Mouse (Mus musculus) Patski (cell line): ENCODE data around the gene Rhebl1. TPM values are rescaled to one million over a fixed set of nuclear protein-coding genes. Genes with fewer than 3 reads are reported as not detected.
A peak's percentile ranks its signal among the peaks of the same experiment; 100 is the strongest.

Experiments used
- ATAC-seq: fragments of 100-300 bp; one replicate; pipeline ENCODE4 v1.8.0; 2021
- CTCF ChIA-PET: fragments of 350-600 bp; sonication (Branson Sonifier 250); formaldehyde crosslinking; loops from one replicate; lab custom pipeline; 2022; ENCODE audit warnings: inconsistent platforms; lab: Charles Lee
- POLR2A ChIA-PET: fragments of 350-600 bp; sonication (Branson Sonifier 250); formaldehyde crosslinking; loops from one replicate; lab custom pipeline; 2022; ENCODE audit warnings: antibody characterized with exemption, inconsistent platforms; lab: Charles Lee
- DNase-seq: peaks from one replicate; pipeline ENCODE4 v3.0.0-alpha.2; 2011; ENCODE audit warnings: low read depth, low spot score
- H3K27me3 ChIP-seq: fragments of 371-371 bp; one replicate; pipeline ENCODE4 v1.5.1; 2021
- CTCF ChIP-seq: fragments of 100-300 bp; IDR thresholded peaks from one replicate; pipeline ENCODE4 v1.5.1; 2021
- in situ Hi-C: fragments of 300-500 bp; cut with MboI; formaldehyde crosslinking; loops from 3 replicates; pipeline ENCODE4 v1.11.1; 2018; ENCODE audit warnings: low pct_unique_long_range_greater_than_20kb, mixed read lengths
- polyA plus RNA-seq: library from polyadenylated mRNA; unstranded; gene quantifications from one replicate; pipeline ENCODE4 v1.2.3, GENCODE M21; 2021

The Rhebl1 gene
- polyA plus RNA-seq, 1 experiment from 2014 or later, result 17.0 TPM

DNA sequence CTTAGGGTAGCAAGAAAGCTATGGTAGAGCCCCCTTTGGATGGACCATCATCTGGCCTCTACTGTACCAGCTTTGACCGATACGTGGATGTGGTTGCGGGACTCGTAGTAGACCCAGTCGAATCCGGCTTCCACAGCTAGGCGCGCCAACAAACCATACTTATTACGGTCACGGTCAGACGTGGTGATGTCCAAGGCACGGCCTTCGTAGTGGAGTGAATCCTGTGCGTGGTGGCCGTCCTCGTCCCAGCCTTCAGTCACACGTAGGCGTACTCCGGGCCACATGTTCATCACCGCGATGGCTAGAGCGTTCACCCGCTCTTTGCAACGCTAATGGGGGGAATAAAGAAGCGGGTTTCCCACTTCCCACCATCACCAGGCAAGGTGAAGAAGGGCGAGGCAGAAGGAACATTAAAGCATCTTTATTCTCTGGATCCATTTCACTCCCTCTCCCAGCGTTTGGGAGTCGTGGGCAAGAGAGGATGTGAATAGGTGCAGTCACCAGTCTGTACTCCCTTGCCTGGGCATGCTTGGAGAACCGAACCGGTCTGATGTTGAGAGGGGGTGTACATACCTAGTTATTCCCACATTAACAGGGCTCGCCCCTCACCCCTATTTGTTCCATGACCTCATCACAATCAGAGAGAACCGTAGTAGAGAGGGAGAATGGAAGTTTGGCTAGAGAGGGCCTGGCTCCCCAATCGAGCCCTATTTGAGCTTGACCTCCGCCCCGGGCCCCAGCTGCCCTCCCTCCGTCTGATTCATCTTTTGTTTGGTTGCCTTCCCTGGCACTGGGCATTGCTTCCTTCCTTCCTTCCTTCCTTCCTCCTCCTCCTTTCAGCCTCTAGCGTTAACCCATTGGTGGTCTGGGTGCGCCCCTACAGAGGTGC is 650 bp upstream of the Rhebl1 start:
- no peaks in the 10 kb centered on the region for H3K27me3 ChIP-seq
- ATAC-seq, result no peak
- ChIA-PET POLR2A (no interaction called here), CTCF (no interaction called here)
- no peak for DNase-seq
- no peak for TF ChIP-seq CTCF
- in situ Hi-C loops, result no loop called here

DNA sequence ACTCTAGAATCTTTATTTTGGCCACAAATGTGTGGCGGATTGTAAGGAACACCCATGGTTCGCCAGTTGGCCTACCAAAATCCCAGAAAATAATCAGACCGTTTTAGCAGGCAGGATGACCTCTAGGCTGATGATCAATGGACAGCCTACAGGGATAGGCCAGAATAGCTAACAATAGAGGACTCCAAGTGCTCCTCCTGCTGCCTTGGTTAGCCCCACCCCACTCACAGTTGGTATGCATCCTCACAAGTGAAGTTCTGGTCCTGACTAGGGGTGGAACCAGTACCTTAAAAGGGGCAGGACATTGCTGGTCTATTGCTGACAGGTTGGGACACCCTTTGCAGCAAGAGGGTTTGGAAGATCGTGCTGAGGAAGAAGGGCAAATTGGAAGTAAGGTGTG is 1.3 kb downstream of the Rhebl1 start:
- CTCF ChIA-PET, result interaction anchor here (0.9 to 2.9 kb wide), 7 partner anchors 12 to 132 kb away, joined by 3 to 36 read pairs (median 6); no protein-coding TSS in a partner anchor
- in situ Hi-C loops, result no loop called here
- no peaks in the 10 kb centered on the region for H3K27me3 ChIP-seq
- TF ChIP-seq CTCF, result no peak
- ATAC-seq, result no peak
- POLR2A ChIA-PET, result no interaction called here
- no peak for DNase-seq

GRCm38 (mm10) chr15:98891907-98892606 is 2.3 kb downstream of the Rhebl1 start:
- peak; percentile 92 for TF ChIP-seq CTCF
- CTCF ChIA-PET, result interaction anchor here (0.7 to 3.1 kb wide), 14 partner anchors 9 to 133 kb away, joined by 3 to 36 read pairs (median 6); no protein-coding TSS in a partner anchor
- H3K27me3 ChIP-seq, result no peaks in the 10 kb centered on the region
- DNase-seq, result no peak
- in situ Hi-C loops, result no loop called here
- ATAC-seq, result peak; percentile 61
- POLR2A ChIA-PET, result interaction anchor here (0.7 to 1.5 kb wide), 3 partner anchors 24 to 103 kb away, joined by 3 to 5 read pairs (median 4); no protein-coding TSS in a partner anchor

DNA sequence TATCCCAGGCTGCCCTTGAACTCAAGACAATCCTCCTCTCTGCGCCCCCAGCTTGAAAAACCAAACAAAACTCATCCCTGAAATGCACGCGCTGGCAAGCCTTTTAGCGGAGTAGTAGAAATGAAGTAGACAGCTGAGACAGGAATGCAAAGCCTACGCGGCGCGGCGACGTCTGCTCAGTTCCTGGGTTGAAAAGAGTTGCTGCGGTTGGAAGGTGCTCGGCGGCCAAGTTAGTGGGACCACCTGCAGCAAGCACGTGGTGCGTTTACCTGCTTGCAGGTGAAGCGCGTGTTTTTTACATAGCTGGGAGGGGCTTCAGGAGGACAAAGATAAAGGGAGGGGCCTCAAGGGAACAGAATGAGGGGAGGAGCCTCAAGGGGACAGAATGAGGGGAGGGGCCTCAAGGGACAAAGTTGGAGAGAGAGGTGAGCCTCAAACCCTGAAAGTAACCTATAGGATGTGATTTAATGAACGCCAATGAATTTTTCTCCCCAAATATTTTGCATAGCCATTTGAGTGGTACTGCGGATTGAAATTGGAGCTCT is 3.1 kb downstream of the Rhebl1 start:
- DNase-seq, result no peak
- CTCF ChIA-PET, result interaction anchor here (1.1 to 3.1 kb wide), 12 partner anchors 10 to 134 kb away, joined by 3 to 36 read pairs (median 7); no protein-coding TSS in a partner anchor
- TF ChIP-seq CTCF, result no peak
- in situ Hi-C loops, result no loop called here
- POLR2A ChIA-PET, result interaction anchor here (0.7 to 1.5 kb wide), 3 partner anchors 23 to 104 kb away, joined by 3 to 5 read pairs (median 4); no protein-coding TSS in a partner anchor
- no peaks in the 10 kb centered on the region for H3K27me3 ChIP-seq
- ATAC-seq, result no peak

- ATAC-seq, result no peak
- POLR2A ChIA-PET, result no interaction called here
- TF ChIP-seq CTCF, result no peak
- in situ Hi-C loops, result no loop called here
- CTCF ChIA-PET, result interaction anchor here (0.7 to 2.0 kb wide), 4 partner anchors 9 to 106 kb away, joined by 3 to 7 read pairs (median 4); no protein-coding TSS in a partner anchor
- H3K27me3 ChIP-seq, result no peaks in the 10 kb centered on the region
- no peak for DNase-seq
Observed at GRCm38 (mm10) chr15:98887526-98887925, 6.8 kb downstream of the Rhebl1 start.

DNA sequence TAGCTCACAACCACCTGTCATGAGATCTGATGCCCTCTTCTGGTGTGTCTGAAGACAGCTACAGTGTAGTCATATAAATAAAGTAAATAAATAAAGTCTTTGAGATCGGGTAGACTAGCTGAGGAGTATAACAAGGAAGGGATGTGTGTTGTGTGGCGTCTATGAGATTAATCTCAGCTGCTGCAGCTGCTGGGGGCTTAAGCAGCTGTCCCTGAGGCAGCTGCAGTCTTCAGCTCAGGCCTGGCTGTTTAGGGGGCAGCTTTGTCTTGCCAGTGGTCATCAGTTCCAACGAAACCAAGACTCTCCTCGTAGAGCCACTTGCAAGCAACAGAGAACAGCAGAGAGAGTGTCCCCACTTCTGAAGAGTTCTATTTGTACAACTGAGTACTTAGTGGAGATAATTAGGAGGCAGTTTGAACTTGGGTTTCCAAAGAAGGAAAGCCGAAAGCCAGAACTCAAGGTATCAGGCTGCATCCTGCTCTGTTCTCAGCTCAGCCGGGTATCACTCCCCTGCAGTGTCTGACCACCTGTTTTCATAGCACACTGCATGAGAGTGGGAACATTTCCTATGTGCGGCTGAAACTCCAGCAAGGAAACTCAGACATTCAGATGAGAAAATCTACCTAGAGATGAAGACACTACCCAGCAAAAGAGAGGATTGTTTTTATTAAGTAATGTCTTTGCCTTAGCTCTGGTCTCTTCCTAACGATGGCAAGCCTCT is 7.5 kb downstream of the Rhebl1 start:
- DNase-seq, result no peak
- no peak for ATAC-seq
- peak; percentile 6 for TF ChIP-seq CTCF
- no peaks in the 10 kb centered on the region for H3K27me3 ChIP-seq
- POLR2A ChIA-PET, result no interaction called here
- in situ Hi-C loops, result no loop called here
- CTCF ChIA-PET, result interaction anchor here (0.7 to 2.0 kb wide), 4 partner anchors 8 to 107 kb away, joined by 3 to 7 read pairs (median 4); no protein-coding TSS in a partner anchor

DNA sequence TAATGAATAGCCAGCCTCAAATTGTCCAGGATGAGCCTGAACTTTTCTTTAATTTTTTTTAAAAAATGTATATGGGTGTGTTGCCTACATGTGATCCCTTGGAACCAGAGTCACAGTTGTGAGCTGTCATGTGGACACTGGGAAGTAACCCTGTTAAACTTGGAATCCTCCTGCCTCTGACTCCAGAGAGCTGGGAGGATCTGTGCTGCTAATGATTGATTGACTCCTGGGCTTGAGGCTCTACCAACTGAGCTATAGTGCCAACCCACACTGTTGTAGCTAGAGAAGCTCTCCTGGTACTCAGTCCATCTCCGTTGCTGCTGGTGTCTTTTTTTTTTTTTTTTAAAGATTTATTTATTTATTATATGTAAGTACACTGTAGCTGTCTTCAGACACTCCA is 10.2 kb downstream of the Rhebl1 start:
- POLR2A ChIA-PET, result interaction anchor here (0.5 to 0.6 kb wide), 2 partner anchors 30 to 426 kb away, joined by 3 to 4 read pairs; no protein-coding TSS in a partner anchor
- CTCF ChIA-PET, result interaction anchor here (0.7 to 0.8 kb wide), 2 partner anchors 61 to 88 kb away, joined by 3 read pairs; no protein-coding TSS in a partner anchor
- H3K27me3 ChIP-seq, result no peaks in the 10 kb centered on the region
- ATAC-seq (no peak), DNase-seq (no peak)
- no peak for TF ChIP-seq CTCF
- in situ Hi-C loops, result loop anchor here (5.0 kb wide), 1 partner anchor 113 kb away; no protein-coding TSS in a partner anchor

DNA sequence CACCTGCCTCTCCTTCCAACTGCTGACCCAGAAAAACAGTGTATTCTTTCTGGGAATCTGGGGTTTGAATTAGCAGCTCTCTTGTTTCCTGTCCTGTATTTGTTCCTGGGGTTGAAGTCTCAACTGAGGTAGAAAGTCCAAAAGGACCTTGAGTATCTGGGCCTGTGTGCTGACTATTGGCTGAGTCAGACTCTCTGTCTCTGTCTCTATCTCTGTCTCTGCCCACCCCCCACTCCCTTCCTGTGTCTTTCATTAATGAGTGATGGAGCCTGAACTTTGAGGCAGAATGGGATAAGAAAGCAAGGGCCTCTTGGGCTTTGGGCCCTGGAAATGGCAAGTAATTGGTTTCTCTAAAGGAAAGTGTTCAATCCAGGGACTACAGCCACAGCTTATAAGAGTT is 10.7 kb downstream of the Rhebl1 start:
- ChIA-PET CTCF (interaction anchor here (0.8 kb wide), 1 partner anchor 61 kb away, joined by 3 read pairs; no protein-coding TSS in a partner anchor), POLR2A (interaction anchor here (0.5 to 0.6 kb wide), 2 partner anchors 31 to 427 kb away, joined by 3 to 4 read pairs; no protein-coding TSS in a partner anchor)
- ATAC-seq (no peak), DNase-seq (no peak)
- no peaks in the 10 kb centered on the region for H3K27me3 ChIP-seq
- TF ChIP-seq CTCF, result no peak
- in situ Hi-C loops, result loop anchor here (5.0 kb wide), 1 partner anchor 114 kb away; no protein-coding TSS in a partner anchor

DNA sequence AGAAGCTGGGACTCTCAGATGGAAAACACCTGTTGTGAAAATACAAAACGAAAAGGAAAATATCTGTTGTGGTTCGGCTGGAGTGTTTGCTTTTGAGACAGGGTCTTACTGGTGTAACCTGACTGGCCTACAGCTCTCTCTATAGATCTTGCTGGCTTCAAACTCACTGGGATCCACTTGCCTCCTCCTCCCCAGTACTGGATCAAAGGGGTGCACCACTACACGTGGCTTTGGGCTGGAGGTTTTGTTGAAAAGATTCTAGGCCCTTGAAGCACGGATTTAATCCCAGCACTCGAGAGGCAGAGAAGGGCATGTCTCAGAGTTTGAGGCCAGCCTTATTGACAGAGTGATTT is 12.7 kb downstream of the Rhebl1 start:
- DNase-seq, result no peak
- no peak for ATAC-seq
- ChIA-PET CTCF (interaction anchor here (0.9 to 5.9 kb wide), 6 partner anchors 9 to 127 kb away, joined by 3 to 30 read pairs (median 4); no protein-coding TSS in a partner anchor), POLR2A (interaction anchor here (0.6 to 0.9 kb wide), 2 partner anchors 37 to 569 kb away, joined by 3 to 4 read pairs; partner anchors contain the start of gene Lmbr1l)
- no peaks in the 10 kb centered on the region for H3K27me3 ChIP-seq
- no peak for TF ChIP-seq CTCF
- in situ Hi-C loops, result loop anchor here (5.0 kb wide), 1 partner anchor 116 kb away; no protein-coding TSS in a partner anchor
